Mouse (Mus musculus): ENCODE measurements around the gene Rgs7.

Gene Rgs7

GRCm38 (mm10) chr1:175184736-175185135 lies 307.6 kb downstream of the Rgs7 start:
- DNase-seq (ENCODE audit: extremely low read depth, low read depth): no peak

- DNase-seq (ENCODE audit: extremely low read depth, low read depth): no peak
Observed at GRCm38 (mm10) chr1:175178733-175179132, 313.6 kb downstream of the Rgs7 start.

GRCm38 (mm10) chr1:175174918-175175675 lies 317.2 kb downstream of the Rgs7 start:
- no peak for DNase-seq (ENCODE audit: extremely low read depth, low read depth)

- DNase-seq (ENCODE audit: extremely low read depth, low read depth): no peak
Observed at GRCm38 (mm10) chr1:175155469-175155868, 336.8 kb downstream of the Rgs7 start.

- no peak for DNase-seq (ENCODE audit: extremely low read depth, low read depth)
Observed at GRCm38 (mm10) chr1:175143051-175143450, 349.2 kb downstream of the Rgs7 start.

GRCm38 (mm10) chr1:175128525-175128924 lies 363.8 kb downstream of the Rgs7 start:
- DNase-seq (ENCODE audit: extremely low read depth, low read depth): no peak

GRCm38 (mm10) chr1:175124416-175124815 lies 367.9 kb downstream of the Rgs7 start:
- no peak for DNase-seq (ENCODE audit: extremely low read depth, low read depth)

GRCm38 (mm10) chr1:175118904-175119555 lies 373.3 kb downstream of the Rgs7 start:
- no peak for DNase-seq (ENCODE audit: extremely low read depth, low read depth)

- DNase-seq (ENCODE audit: extremely low read depth, low read depth): no peak
Observed at GRCm38 (mm10) chr1:175108270-175108860, 383.9 kb downstream of the Rgs7 start.

GRCm38 (mm10) chr1:175106315-175106714 lies 386.0 kb downstream of the Rgs7 start:
- DNase-seq (ENCODE audit: extremely low read depth, low read depth): no peak

- no peak for DNase-seq (ENCODE audit: extremely low read depth, low read depth)
Observed at GRCm38 (mm10) chr1:175105426-175105825, 386.9 kb downstream of the Rgs7 start.

- no peak for DNase-seq (ENCODE audit: extremely low read depth, low read depth)
Observed at GRCm38 (mm10) chr1:175097014-175097413, 395.3 kb downstream of the Rgs7 start.

- no peak for DNase-seq (ENCODE audit: extremely low read depth, low read depth)
Observed at GRCm38 (mm10) chr1:175082104-175082503, 410.2 kb downstream of the Rgs7 start.

- no peak for DNase-seq (ENCODE audit: extremely low read depth, low read depth)
Observed at GRCm38 (mm10) chr1:175079819-175080608, 412.3 kb downstream of the Rgs7 start.

- no peak for DNase-seq (ENCODE audit: extremely low read depth, low read depth)
Observed at GRCm38 (mm10) chr1:175073500-175074232, 418.6 kb downstream of the Rgs7 start.

GRCm38 (mm10) chr1:175069758-175070290 lies 422.5 kb downstream of the Rgs7 start:
- no peak for DNase-seq (ENCODE audit: extremely low read depth, low read depth)

- no peak for DNase-seq (ENCODE audit: extremely low read depth, low read depth)
Observed at GRCm38 (mm10) chr1:175049121-175049520, 443.2 kb downstream of the Rgs7 start.

GRCm38 (mm10) chr1:175041167-175041817 lies 451.0 kb downstream of the Rgs7 start:
- DNase-seq (ENCODE audit: extremely low read depth, low read depth): peak; percentile 1

GRCm38 (mm10) chr1:175040038-175040437 lies 452.3 kb downstream of the Rgs7 start:
- no peak for DNase-seq (ENCODE audit: extremely low read depth, low read depth)

GRCm38 (mm10) chr1:175039567-175039966 lies 452.7 kb downstream of the Rgs7 start:
- no peak for DNase-seq (ENCODE audit: extremely low read depth, low read depth)
